Mouse (Mus musculus) erythroblast, embryonic 14.5 days (primary cell): ENCODE data around the gene 1810049J17Rik.

ENCODE experiments used
- GATA1 ChIP-seq: IDR thresholded peaks from 2 replicates; pipeline ENCODE4 v1.6.1; 2012; ENCODE audit warnings: low read length, inconsistent platforms, mixed read lengths
- TAL1 ChIP-seq: IDR thresholded peaks from 3 replicates; pipeline ENCODE4 v1.6.1; 2012; ENCODE audit warnings: low read length, inconsistent platforms, mixed read lengths

DNA sequence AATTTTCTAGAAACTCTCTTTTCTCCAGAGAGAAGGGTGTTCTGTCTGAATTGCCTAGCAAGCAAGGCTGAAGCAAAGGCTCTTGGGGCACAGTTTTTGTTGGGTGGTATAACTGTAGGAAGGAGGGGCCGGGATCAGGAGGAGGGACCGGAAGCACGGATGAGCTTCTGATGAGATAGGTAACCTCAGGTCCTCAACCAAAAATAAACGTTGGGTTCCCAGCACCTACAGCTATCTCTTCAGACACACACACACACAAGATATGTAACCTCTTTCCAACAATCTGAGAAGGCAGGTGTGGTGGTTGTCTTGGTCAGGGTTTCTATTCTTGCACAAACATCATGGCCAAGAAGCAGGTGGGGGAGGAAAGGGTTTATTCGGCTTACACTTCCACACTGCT is 4.4 kb downstream of the 1810049J17Rik start:
- TF ChIP-seq TAL1, result no peak
- TF ChIP-seq GATA1, result no peak
